Mouse (Mus musculus) embryonic facial prominence, embryonic 15.5 days (tissue): ENCODE results near the gene Lysmd2. TPM values are rescaled to one million over a fixed set of nuclear protein-coding genes. Genes with fewer than 3 reads are reported as not detected.
A peak's percentile ranks its signal among the peaks of the same experiment; 100 is the strongest.

ENCODE experiments used
- ATAC-seq: fragments of 200-750 bp; cut with Nextera tagmentation; 2 replicates; pipeline ENCODE4 v1.8.0; 2017; ENCODE audit warnings: low read depth, moderate TSS enrichment; ENCODE audit not compliant: insufficient number of reproducible peaks, low FRiP score, low TSS enrichment
- H3K27ac ChIP-seq: fragments of 300-500 bp; sonication (generic); replicated peaks from 2 replicates; pipeline ENCODE4 v1.5.1; 2015; ENCODE audit warnings: mild to moderate bottlenecking, inconsistent platforms
- H3K27me3 ChIP-seq: fragments of 300-500 bp; sonication (generic); 2 replicates; pipeline ENCODE4 v1.6.1; 2015; ENCODE audit warnings: inconsistent platforms
- H3K36me3 ChIP-seq: fragments of 300-500 bp; sonication (generic); 2 replicates; pipeline ENCODE4 v1.6.1; 2015; ENCODE audit warnings: mild to moderate bottlenecking, inconsistent platforms
- H3K4me1 ChIP-seq: fragments of 300-500 bp; sonication (generic); 2 replicates; pipeline ENCODE4 v1.6.1; 2015; ENCODE audit warnings: inconsistent platforms
- H3K4me2 ChIP-seq: fragments of 300-500 bp; sonication (generic); replicated peaks from 2 replicates; pipeline ENCODE4 v1.6.1; 2015; ENCODE audit warnings: mild to moderate bottlenecking, inconsistent platforms
- H3K4me3 ChIP-seq: fragments of 300-500 bp; sonication (generic); replicated peaks from 2 replicates; pipeline ENCODE4 v1.5.1; 2015; ENCODE audit warnings: mild to moderate bottlenecking, inconsistent platforms
- H3K9ac ChIP-seq: fragments of 300-500 bp; sonication (generic); 2 replicates; pipeline ENCODE4 v1.6.1; 2015; ENCODE audit warnings: inconsistent platforms
- H3K9me3 ChIP-seq: fragments of 300-500 bp; sonication (generic); replicated peaks from 2 replicates; pipeline ENCODE4 v1.6.1; 2016; ENCODE audit warnings: inconsistent platforms
- WGBS: fragments of 180-500 bp; shearing (Covaris S2); methylation state at CpG from one replicate; pipeline ENCODE4 v1.1.7; 2015; 5-methylcytosine and 5-hydroxymethylcytosine counted together
- polyA plus RNA-seq: library from polyadenylated mRNA; unstranded; fragments of >200 nt; fragmentation: Nextera tagmentation; extraction: Ambion mirVana; gene quantifications from 2 replicates; pipeline ENCODE4 v1.2.1, GENCODE M21; 2015

The Lysmd2 gene
- 49.2 TPM in 2 replicates for polyA plus RNA-seq

DNA sequence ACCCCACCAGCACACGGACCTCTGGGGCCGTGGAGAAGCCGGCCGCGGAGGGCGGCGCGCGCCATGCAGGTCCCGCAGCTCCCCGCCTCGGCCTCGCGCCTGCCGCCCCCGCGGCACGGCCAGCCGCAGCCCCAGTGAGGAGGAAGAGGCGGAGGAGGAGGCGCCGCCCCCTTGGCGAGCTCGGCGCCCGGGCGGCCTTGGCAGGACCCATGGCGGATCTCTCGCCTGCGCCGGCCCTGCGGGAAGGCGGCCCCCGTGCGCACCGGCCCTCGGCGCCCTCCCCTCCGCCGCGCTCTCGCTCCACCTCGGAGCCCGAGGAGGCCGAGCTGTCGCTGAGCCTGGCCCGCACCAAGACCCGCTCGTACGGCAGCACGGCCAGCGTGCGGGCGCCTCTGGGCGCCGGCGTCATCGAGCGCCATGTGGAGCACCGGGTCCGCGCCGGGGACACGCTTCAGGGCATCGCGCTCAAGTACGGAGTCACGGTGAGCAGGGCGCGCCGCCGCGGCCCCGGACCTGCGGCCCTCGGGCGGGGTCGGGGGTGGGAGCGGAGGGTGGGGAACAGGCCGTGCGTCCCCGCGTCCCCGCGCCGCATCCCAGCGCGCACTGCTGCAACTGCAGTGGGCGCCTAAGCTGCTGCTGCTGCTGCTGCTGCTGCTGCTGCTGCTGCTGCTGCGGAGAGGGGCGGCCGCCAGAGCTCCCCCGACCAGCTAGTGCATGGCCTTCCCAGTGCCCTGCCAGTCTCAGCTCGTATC is at the start of gene Lysmd2:
TSS of gene Lysmd2 (plus strand) at position 186 of the 752 bp plus-strand sequence.
- Histone ChIP-seq H3K9me3 (no peaks in the 10 kb centered on the region), H3K36me3 (no peaks in the 10 kb centered on the region), H3K4me3 (peak within 1 kb of the TSS; percentile 79), H3K4me1 (peaks cover 7% of the 10 kb centered on the region), H3K27ac (peak within 1 kb of the TSS; percentile 91), H3K27me3 (no peaks in the 10 kb centered on the region), H3K4me2 (peak within 1 kb of the TSS; percentile 74), H3K9ac (peak within 1 kb of the TSS; percentile 80)
- peak; percentile 89 for ATAC-seq
- WGBS = under 1% methylated on average over 94 of the region's 94 CpGs

DNA sequence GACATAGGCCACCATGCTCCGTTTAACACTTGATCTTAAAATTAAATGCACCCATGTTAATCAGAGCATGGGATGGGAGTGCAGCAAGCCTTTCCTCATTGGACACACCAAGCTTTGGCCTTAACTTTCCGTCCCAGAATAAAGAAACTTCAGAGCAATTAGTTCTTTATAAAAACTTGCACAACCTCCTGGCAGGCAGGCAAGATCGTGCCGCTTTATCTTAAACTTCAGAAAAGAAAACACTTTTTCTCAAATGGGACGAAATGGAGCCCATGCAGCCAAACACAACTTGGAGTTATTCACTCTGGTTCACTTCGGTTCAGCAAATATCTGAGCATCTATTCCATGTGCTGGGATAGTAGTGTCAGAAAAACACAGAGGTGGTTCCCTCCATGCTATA is 46.2 kb upstream of the Lysmd2 start:
- Histone ChIP-seq H3K4me2 (no peak overlapping the region), H3K9ac (no peak overlapping the region), H3K9me3 (no peaks in the 10 kb centered on the region), H3K4me1 (no peaks in the 10 kb centered on the region), H3K36me3 (no peaks in the 10 kb centered on the region), H3K27me3 (no peaks in the 10 kb centered on the region), H3K27ac (no peak overlapping the region), H3K4me3 (no peak overlapping the region)
- 76% methylated on average over 6 of the region's 6 CpGs for WGBS
- ATAC-seq = no peak

GRCm38 (mm10) chr9:75581694-75582350 is 43.7 kb upstream of the Lysmd2 start:
- H3K36me3 ChIP-seq = no peaks in the 10 kb centered on the region
- H3K4me2 ChIP-seq = no peak overlapping the region
- ATAC-seq = no peak
- no peaks in the 10 kb centered on the region for H3K9me3 ChIP-seq
- no peak overlapping the region for H3K27ac ChIP-seq
- H3K9ac ChIP-seq = no peak overlapping the region
- H3K27me3 ChIP-seq = no peaks in the 10 kb centered on the region
- WGBS = 46% methylated on average over 7 of the region's 7 CpGs
- H3K4me3 ChIP-seq = no peak overlapping the region
- no peaks in the 10 kb centered on the region for H3K4me1 ChIP-seq

GRCm38 (mm10) chr9:75589850-75590790 is 35.4 kb upstream of the Lysmd2 start:
- Histone ChIP-seq H3K27me3 (no peaks in the 10 kb centered on the region), H3K4me2 (no peak overlapping the region), H3K4me1 (no peaks in the 10 kb centered on the region), H3K9me3 (no peaks in the 10 kb centered on the region), H3K27ac (no peak overlapping the region), H3K4me3 (no peak overlapping the region), H3K36me3 (no peaks in the 10 kb centered on the region; the same call in 1 of the 2 replicates), H3K9ac (no peak overlapping the region)
- no peak for ATAC-seq
- WGBS = 81% methylated on average over 15 of the region's 15 CpGs

DNA sequence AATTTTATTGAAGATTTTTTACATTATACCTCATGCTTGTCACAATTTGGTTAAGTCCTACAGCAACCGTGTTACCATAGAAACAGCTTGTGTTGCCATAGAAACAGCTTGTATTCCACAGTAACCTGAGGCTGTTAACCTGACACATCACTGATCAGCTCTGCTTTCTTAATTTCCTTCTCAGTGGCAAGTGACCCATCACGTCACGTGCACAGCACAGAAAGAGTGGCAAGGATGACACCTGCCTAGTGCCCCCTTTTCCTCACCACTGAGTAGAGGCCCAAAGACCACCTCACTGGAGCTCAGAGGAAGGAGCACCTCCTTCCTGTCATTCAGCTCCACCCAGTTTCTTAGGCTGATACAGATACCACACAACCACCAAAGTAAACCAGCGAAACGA is 32.1 kb upstream of the Lysmd2 start:
- Histone ChIP-seq H3K27me3 (no peaks in the 10 kb centered on the region), H3K27ac (no peak overlapping the region), H3K4me2 (no peak overlapping the region), H3K36me3 (no peaks in the 10 kb centered on the region; the same call in 1 of the 2 replicates), H3K9ac (no peak overlapping the region), H3K4me3 (no peak overlapping the region), H3K9me3 (no peaks in the 10 kb centered on the region), H3K4me1 (no peaks in the 10 kb centered on the region)
- no peak for ATAC-seq
- 69% methylated on average over 5 of the region's 5 CpGs for WGBS

DNA sequence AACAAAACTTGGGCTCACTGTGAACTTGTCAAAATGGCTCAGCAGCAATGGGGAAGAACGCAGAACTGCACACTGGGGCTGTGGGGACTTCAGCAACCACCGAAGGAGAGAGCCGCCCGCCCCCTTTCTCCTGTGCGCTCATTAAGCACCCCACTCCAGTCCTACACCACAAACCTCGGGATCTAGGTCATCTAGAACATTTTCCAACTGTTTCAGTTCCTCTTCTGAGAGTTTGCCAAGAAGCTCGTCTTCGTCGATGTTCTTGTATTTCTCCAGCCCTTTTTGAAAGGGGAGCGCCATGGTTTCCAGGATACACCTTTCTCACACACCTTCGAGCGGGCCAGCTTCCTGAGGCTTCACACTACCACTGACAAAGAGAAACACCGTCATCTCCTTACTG is 28.5 kb upstream of the Lysmd2 start:
- Histone ChIP-seq H3K9ac (no peak overlapping the region), H3K4me1 (peaks cover 9% of the 10 kb centered on the region; the same call in 1 of the 2 replicates), H3K9me3 (no peaks in the 10 kb centered on the region), H3K4me2 (no peak overlapping the region), H3K36me3 (no peaks in the 10 kb centered on the region), H3K4me3 (no peak overlapping the region), H3K27ac (no peak overlapping the region), H3K27me3 (no peaks in the 10 kb centered on the region)
- 86% methylated on average over 13 of the region's 13 CpGs for WGBS
- ATAC-seq = no peak

GRCm38 (mm10) chr9:75597596-75597995 is 27.9 kb upstream of the Lysmd2 start:
- no peak overlapping the region for H3K27ac ChIP-seq
- no peaks in the 10 kb centered on the region for H3K27me3 ChIP-seq
- H3K4me1 ChIP-seq = peaks cover 9% of the 10 kb centered on the region; the same call in 1 of the 2 replicates
- H3K4me2 ChIP-seq = no peak overlapping the region
- no peak overlapping the region for H3K4me3 ChIP-seq
- no peak overlapping the region for H3K9ac ChIP-seq
- WGBS = 68% methylated on average over 4 of the region's 4 CpGs
- H3K9me3 ChIP-seq = no peaks in the 10 kb centered on the region
- no peaks in the 10 kb centered on the region for H3K36me3 ChIP-seq
- ATAC-seq = no peak

GRCm38 (mm10) chr9:75599191-75599841 is 26.2 kb upstream of the Lysmd2 start:
- no peaks in the 10 kb centered on the region for H3K27me3 ChIP-seq
- WGBS = 48% methylated on average over 5 of the region's 5 CpGs
- H3K4me3 ChIP-seq = no peak overlapping the region
- H3K27ac ChIP-seq = no peak overlapping the region
- peaks cover 9% of the 10 kb centered on the region; the same call in 1 of the 2 replicates for H3K4me1 ChIP-seq
- no peak overlapping the region for H3K4me2 ChIP-seq
- H3K9me3 ChIP-seq = no peaks in the 10 kb centered on the region
- no peak overlapping the region for H3K9ac ChIP-seq
- H3K36me3 ChIP-seq = no peaks in the 10 kb centered on the region
- ATAC-seq = peak; percentile 49; the same call in 1 of the 2 replicates

DNA sequence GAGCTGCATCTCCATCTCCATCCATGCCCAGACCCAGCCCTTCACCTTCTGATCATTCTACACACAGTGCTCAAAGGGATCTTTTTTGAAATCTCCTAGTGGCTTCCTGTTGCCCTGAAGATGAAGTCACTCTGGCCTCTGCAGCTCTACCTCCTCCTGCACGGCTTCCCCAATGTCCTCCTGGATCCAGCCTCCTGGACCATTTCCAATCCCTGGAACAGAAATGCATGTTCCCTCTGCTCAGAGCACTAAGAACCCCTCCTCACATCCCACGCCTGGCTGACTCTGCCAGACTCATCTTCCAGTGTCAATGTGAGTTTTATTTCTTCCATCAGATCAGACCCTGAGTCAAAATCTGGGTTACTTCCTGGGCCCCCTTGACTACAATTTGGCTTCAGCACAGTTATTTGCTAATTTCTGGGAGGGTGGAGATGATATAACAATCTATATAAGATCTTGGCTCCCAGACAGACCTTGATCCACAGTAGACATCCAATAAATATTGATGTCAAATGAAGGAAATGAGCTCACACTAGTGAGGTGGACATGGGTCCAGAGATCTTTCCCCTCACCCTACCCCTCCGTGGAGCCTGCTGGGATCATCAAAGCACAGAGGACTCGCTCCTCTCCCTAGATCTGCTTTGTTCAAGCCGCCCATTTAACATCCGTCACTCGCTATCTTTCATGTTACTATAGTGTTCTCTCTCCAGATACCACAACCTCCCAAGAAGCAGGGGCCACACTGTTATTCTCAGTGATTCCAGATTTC is 25.2 kb upstream of the Lysmd2 start:
- H3K36me3 ChIP-seq = no peaks in the 10 kb centered on the region
- H3K4me1 ChIP-seq = peaks cover 9% of the 10 kb centered on the region; the same call in 1 of the 2 replicates
- no peak overlapping the region for H3K4me2 ChIP-seq
- 75% methylated on average over 7 of the region's 7 CpGs for WGBS
- no peaks in the 10 kb centered on the region for H3K9me3 ChIP-seq
- H3K27ac ChIP-seq = no peak overlapping the region
- H3K4me3 ChIP-seq = no peak overlapping the region
- no peak for ATAC-seq
- H3K9ac ChIP-seq = no peak overlapping the region
- no peaks in the 10 kb centered on the region for H3K27me3 ChIP-seq

DNA sequence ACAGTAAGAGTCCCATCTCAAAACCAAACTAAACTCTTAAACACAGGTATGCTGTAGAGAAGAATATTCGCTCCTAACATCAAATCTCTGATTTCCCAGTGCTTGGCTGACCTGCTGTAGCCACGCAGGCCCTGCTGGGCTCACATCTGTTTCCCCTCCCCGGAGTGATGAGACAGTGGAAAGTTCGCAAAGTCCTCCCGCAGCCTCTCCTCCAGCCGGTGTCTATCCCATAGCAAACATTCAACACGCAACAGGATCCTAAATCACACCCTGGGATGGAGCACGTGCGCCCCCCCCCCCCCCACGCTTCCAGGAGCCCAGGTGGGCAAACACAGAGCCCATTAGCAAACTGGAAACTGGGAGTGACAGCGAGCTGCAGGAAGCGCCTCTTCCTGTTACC is 24.0 kb upstream of the Lysmd2 start:
- Histone ChIP-seq H3K27ac (0 out of 2 replicates have a peak overlapping the region, but pooled peaks have one; percentile 24), H3K4me1 (peaks cover 9% of the 10 kb centered on the region; the same call in 1 of the 2 replicates), H3K4me3 (no peak overlapping the region), H3K36me3 (no peaks in the 10 kb centered on the region), H3K9me3 (no peaks in the 10 kb centered on the region), H3K9ac (no peak overlapping the region), H3K27me3 (no peaks in the 10 kb centered on the region), H3K4me2 (no peak overlapping the region)
- WGBS = 36% methylated on average over 12 of the region's 12 CpGs
- no peak for ATAC-seq
